In the genomic region with DNA sequence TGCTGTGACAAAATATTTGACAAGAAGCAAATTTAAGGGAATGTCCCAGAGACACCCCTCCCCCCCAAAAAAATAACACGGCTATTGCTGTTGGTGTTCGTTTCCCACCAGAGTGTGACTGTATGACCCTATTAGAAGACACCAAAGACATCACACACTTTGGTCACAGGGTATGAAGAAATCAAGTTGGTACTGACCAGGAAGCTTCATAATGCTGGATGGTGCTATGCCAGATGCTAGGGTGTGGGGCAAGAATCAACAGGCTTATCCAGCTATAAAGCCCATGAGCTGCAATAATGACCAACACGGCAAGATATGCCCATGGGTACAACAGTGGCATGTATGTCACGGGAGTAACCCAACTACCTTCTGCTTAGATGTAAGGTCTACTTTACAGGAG, we compare ENCODE assay signal across 31 mouse cellular contexts.
"Had no signal": no experiment of that assay in that cellular context is flagged by ENCODE, and none has a peak within 500 bp of the region (broad histone marks: within the 10 kb centered on the region; RNA-seq: fewer than 3 reads in every experiment).

No protein-coding gene starts in this region.

- H3K4me1 ChIP-seq: neural tube, embryonic 12.5 days had no signal

- H3K27me3 ChIP-seq: limb, embryonic 12.5 days; limb, embryonic 13.5 days; limb, embryonic 15.5 days; liver, embryonic 12.5 days; liver, embryonic 15.5 days; lung, embryonic 15.5 days; midbrain, embryonic 12.5 days; midbrain, embryonic 13.5 days had no signal

- H3K9me3 ChIP-seq: limb, embryonic 10.5 days; limb, embryonic 12.5 days; limb, embryonic 13.5 days; limb, embryonic 15.5 days; liver, embryonic 12.5 days; liver, embryonic 13.5 days; liver, embryonic 15.5 days; lung, embryonic 15.5 days; megakaryocyte, embryonic 14.5 days; midbrain, embryonic 10.5 days; midbrain, embryonic 12.5 days; midbrain, embryonic 13.5 days; neural tube, embryonic 12.5 days had no signal

- DNase-seq: left cerebral cortex, postnatal 4 days; liver; liver, embryonic 13.5 days; liver, postnatal 0 days; lung, adult 18-20 months; lung, adult 2 months; lung, embryonic 14.5 days; lung, postnatal 10 days; lung, postnatal 14 days; lung, postnatal 36 days; lung, postnatal 4 days; midbrain, embryonic 14.5 days had no signal

- H3K36me3 ChIP-seq: limb, embryonic 10.5 days; limb, embryonic 12.5 days; limb, embryonic 13.5 days; limb, embryonic 15.5 days; liver, embryonic 12.5 days; liver, embryonic 13.5 days; liver, embryonic 15.5 days; lung, embryonic 15.5 days; midbrain, embryonic 10.5 days; midbrain, embryonic 12.5 days; midbrain, embryonic 13.5 days; neural tube, embryonic 12.5 days had no signal

- ATAC-seq: liver, embryonic 12.5 days; liver, postnatal 0 days; lung, postnatal 0 days; midbrain, embryonic 13.5 days; midbrain, embryonic 16.5 days had no signal

- H3K4me3 ChIP-seq: left cerebral cortex, adult 2 months; limb, embryonic 10.5 days; limb, embryonic 12.5 days; limb, embryonic 13.5 days; limb, embryonic 15.5 days; liver, embryonic 12.5 days; liver, embryonic 13.5 days; liver, embryonic 15.5 days; lung, embryonic 15.5 days; megakaryocyte, embryonic 14.5 days; midbrain, embryonic 10.5 days; midbrain, embryonic 12.5 days; midbrain, embryonic 13.5 days; myocyte; neural tube, embryonic 12.5 days had no signal

- H3K9ac ChIP-seq: limb, embryonic 12.5 days; limb, embryonic 13.5 days; limb, embryonic 15.5 days; liver, embryonic 12.5 days; liver, embryonic 13.5 days; liver, embryonic 14.5 days; liver, embryonic 15.5 days; liver, postnatal 0 days; lung, embryonic 14.5 days; lung, embryonic 15.5 days; midbrain, embryonic 12.5 days; midbrain, embryonic 13.5 days; neural tube, embryonic 12.5 days had no signal

- H3K4me2 ChIP-seq: limb, embryonic 12.5 days; limb, embryonic 13.5 days; limb, embryonic 15.5 days; liver, embryonic 11.5 days; liver, embryonic 12.5 days; liver, embryonic 13.5 days; liver, embryonic 15.5 days; lung, embryonic 14.5 days; lung, embryonic 15.5 days; midbrain, embryonic 12.5 days; midbrain, embryonic 13.5 days; neural tube, embryonic 12.5 days had no signal

- H3K27ac ChIP-seq: left cerebral cortex, adult 2 months; limb, embryonic 10.5 days; limb, embryonic 12.5 days; limb, embryonic 13.5 days; limb, embryonic 15.5 days; liver, embryonic 12.5 days; liver, embryonic 13.5 days; liver, embryonic 14.5 days; liver, embryonic 15.5 days; lung, embryonic 15.5 days; macrophage; midbrain, embryonic 10.5 days; midbrain, embryonic 12.5 days; midbrain, embryonic 13.5 days; neural tube, embryonic 12.5 days had no signal
